Mouse (Mus musculus) frontal cortex, adult 2 months (tissue): ENCODE measurements around the gene Unc13c. TPM values are rescaled to one million over a fixed set of nuclear protein-coding genes. Genes with fewer than 3 reads are reported as not detected.

Experiments
- DNase-seq, 2 experiments: peaks; one replicate each; pipeline ENCODE4 v3.0.0; 2022; ENCODE audit warnings: low spot score in 1 of 2; ENCODE audit errors: extremely low spot score in 1 of 2
- polyA plus RNA-seq: library from polyadenylated mRNA; depleted of rRNA; stranded (reverse); fragments of >200 nt; gene quantifications from 2 replicates; pipeline ENCODE4 v1.2.3, GENCODE M21; 2012

The Unc13c gene
- polyA plus RNA-seq, 1 experiment, result 5.5 TPM

DNA sequence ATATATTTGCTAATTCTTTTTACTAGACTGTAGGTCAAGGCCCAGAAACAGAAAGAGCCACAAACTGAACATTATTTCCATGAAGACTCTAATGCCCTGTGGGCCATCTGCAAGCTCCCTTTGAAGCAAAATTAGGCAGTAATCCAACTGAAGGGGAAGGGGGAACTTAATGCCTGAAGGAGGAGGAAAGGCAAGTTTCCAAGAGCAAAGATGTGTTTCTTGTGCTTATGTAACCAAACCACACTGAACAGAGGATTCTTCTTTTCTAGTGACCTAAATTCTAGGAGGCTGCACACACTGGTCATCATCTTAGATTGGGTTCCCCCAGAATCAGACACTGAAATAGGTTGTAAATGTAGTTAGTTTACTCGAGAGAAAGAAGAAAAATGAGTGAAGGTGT, 85.6 kb downstream of the Unc13c start:
- DNase-seq, result peak in 1 of 2 experiments; percentile 60

DNA sequence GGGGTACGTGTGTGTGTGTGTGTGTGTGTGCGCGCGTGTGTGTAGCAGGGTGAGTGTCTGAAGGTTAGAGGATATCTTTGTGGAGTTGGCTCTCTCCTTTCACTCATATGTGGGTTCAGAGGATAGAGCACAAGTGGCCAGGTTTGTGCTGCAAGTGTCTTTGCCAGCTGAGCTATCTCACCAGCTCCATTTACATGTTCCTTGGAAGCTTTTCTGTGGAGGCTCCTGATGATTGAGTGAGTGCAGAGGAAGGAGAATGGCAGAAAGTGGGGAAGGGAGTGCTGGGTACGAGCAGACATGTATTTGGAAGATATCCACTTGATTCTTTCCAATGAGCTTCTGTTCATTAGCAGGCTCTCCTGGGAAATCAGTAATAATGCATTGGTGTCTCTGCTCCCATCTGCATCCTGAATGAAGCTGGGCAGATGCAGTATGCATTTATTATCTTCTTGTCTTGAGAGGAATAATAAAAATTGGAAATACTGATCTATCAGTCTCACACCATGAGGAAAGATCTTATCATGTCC, 86.3 kb downstream of the Unc13c start:
- DNase-seq, result no peak

DNA sequence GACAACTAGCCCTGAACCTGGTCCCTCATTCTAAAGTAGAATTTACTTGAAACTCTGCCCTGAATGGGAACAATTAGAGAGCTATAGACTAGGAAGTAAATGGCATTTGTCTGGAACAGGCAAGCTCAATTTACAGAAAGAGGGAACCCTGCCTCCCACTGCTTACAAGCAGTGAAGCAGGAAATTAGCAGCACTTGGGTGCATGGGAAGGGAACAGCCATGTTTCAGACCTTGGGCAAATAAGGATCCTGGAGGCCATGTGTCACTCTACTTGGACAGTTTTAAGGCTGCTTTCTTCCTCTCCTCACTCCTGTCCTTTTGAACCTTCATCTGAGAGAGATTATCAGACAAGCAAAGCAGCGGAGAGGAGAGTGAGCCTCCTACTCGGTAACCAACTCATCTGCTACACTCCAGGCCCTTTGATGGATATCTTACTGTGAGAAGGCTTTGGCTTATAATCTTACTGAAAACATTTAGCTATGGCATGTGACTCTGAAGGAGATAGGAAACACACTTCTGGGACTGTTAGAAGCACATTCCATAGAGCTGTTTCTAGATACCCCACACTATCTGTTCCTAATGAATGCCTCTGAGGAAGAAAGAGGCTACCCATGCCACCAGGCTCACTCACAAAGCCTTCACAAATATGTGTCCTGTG, 101.2 kb downstream of the Unc13c start:
- no peak for DNase-seq

DNA sequence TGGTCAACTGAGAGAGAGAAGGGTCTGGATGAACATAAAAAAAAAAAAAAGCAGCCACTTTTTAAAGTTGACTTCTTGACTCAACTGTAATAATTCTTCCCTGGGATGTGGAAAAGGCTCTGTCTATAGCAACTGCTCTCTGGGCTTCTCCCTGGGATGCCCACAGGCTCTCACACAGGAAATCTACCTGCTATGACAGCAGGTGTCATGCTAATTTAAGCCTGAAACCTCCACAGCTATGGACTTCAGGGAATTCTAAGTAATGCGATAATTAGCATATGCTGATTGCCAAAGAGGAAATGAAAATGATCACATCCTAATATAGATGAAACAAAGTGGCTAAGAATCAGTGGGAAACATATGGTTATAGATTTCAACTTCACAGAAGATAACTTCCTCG, 102.1 kb downstream of the Unc13c start:
- DNase-seq, result no peak

DNA sequence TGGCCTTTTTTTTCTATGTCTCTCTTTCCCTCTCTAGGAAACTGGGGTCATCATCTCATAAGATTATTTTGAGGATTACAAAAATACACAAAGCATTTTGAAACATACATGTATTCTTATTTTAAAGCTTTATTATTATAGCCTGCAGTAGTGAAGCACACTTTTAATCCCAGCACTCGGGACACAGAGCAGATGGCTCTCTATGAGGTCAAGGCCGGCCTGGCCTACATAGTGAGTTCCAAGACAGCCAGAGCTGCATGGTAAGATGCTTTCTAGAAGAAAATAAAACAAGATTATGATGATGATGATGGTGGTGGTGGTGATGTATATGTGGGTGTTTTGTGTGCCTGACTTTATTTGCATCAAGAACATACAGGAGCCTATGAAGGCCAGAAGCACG, 109.3 kb downstream of the Unc13c start:
- no peak for DNase-seq

DNA sequence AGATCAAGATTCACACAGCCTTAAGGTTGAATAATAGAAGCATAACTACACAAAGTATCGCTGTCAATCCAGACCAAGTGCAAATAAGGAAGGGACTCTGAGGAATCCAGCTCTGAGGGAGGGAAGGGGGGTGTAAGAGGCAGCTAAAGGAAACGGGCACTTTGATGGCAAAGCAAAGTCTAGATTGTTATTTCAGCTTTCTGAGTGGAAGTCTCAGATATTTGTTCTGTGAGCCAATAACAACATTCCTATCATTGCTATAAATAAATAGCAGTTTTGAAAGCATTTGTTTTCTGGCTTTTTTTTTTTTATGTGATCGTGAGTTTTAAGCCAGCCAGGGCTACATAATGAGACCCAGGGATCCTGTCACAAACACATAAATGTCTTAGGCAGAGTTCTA, 114.5 kb downstream of the Unc13c start:
- no peak for DNase-seq

DNA sequence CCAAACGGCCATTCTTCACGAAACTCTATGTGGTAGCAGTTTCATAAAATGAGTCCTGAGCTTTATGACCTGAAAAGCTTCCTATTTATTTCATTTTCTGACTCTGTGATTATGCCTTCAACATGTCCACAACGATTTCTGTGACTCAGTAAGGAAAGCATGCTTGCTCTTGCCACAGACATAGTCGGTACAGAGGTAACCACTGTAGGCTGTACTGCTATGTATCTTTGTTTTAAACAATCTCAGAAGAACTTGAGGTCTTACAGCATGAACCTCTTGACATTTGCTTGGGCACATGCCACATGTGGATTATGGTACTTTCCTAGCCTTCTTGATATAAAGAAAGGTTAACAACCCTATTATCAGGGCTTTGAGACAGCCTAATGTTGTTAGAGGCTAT, 162.1 kb downstream of the Unc13c start:
- no peak for DNase-seq

DNA sequence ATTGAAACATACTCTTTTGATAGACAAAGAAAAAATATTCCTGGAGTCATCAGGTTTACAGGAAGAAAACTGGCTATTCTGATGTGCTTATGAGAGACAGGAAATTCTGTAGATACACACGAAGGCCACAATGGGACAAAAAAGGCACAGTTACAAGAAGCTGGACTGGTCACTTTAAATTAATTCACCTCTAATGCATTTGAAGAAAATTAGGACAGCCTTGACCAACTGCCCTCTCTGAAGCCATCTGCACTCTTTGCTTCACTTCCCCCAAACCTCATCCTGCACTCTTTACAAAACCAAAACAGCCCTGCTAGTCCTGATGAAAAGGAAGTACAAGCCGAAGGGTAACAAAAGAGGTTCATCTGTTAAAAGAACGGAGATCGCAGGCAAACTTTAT, 194.2 kb downstream of the Unc13c start:
- no peak for DNase-seq

DNA sequence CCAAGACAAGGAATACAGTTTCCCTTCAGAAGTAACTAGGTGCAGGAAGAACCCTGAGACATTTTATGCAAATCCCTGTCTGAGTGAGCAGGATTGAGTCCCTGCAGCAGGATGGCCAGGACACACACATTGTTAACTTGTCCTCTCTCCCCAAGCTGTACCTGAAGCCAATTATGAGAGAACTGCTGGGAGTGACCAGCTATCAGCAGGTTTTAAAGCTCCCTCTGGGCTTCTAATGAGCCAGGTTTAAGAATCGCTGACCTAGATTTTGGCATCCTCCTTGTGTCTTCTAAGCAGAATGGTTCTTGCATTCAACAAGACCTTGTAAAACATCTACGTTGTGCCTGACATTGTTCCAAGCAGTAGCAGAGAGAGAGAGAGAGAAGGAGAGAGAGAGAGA, 213.6 kb downstream of the Unc13c start:
- DNase-seq, result no peak

DNA sequence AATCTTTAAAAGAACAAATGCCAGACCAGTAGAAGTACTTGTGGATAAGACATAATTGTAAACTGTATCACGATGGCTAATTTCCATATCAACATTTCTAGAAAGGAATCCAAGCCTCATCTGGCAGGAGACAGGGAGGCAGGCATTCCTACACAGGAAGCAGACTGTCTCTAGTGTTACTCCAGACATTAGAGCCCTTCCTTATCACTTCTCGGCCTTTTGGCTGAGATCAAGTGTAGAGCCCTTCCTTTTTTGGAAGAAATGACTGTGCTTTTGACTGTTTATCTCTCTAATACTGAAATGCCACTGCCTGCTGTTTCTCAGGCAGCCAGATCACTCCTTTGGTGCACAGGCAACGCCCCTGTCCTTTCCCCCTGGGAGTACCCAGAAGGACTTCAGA, 215.3 kb downstream of the Unc13c start:
- DNase-seq, result no peak

DNA sequence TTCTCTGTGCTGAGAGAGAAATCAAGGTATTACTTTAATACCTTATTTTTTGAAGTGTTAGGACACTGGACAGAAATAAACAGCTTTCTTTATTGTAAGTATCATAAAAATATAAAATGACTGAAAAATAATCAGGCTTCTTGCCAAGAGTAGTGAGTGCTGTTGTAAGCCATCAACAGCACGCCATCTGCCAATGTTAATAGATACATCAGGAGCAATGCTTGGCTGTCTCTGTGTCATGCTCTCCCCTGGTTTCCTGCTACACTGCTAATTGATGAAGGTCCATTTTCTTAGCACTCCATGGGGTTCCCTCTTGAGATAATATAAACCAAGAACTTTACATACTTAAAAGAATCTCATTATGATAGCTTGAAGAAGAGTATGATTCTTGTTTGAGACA, 217.4 kb downstream of the Unc13c start:
- no peak for DNase-seq

DNA sequence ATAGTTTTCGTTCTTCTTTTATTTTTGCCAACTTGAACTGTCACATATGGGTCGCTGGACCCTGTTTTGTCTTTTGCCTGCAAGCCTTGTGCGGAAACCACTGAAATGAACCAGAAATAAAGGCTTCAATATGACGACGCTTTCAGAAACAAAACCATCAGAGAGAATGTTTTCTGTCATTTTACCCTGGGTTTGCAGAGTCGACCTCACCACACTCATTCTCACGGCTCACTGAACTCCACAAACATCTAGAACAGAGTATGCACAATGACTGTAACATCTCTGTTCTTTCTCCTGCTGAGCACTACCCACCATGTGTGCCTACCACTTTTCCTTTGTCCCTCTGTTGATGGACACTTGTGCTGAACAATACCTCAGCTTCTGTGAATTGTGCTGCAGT, 234.3 kb downstream of the Unc13c start:
- DNase-seq, result no peak

DNA sequence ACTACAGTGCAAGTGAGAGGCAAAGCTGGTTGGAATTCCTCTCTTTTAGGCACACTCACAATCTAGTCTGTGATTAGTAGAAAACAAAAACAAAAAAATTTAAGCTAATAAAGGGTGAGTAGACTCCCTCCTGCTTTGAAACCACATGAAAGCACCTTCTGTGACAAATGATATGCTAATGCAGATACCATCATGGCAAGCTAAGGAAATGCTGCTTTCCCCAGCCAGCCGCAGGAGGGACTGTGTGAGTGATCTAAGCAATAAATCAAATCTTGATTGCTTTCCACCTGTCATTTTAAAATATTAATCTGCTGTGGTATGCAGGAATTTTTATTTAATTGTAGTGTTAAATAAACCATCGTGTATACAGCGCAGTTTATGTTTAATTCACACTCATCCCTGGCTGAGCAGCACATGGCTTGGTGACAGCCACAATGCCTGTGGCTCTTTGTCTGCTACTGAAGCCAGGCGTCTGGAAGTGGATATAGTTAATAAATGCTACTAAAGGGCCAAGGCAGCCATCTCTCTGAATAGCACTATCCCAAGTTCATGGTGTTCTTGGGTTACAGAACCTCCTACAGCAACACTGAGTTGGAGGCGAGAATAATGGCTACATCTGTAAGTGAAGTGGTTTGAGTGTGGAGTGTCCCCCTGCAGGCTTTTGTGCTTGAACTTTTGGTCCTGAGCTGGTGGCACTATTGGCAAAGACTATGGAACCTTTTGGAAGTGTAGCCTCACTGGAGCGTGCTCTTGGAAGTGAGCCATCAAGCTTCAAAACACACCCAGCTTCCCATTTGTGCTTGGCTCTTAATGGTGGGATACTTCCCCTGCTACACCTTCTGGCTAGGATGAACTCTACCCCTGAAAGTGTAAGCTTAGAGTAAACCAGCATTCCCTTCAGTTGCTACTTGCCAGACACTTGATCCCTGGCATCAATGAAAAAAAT, 242.8 kb downstream of the Unc13c start:
- no peak for DNase-seq

DNA sequence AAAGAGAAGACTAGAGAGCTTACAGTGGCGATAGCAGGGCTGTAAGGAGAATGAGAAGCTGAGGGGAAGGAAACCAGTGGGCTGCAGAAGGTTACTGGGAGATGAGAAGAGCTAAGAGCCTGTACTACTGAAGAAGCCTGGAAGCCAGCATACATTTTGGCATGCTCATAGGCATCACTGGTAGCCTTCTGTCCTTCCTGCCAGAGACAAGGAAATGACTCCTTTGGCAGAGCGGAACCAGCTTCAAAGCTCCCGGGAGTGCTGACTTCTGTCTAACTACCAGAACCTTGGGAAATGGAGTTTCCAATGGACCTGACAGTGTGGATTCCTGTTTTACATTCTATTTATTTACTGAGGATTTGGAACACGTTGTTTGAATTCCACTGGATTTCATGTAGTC, 244.0 kb downstream of the Unc13c start:
- DNase-seq, result no peak

DNA sequence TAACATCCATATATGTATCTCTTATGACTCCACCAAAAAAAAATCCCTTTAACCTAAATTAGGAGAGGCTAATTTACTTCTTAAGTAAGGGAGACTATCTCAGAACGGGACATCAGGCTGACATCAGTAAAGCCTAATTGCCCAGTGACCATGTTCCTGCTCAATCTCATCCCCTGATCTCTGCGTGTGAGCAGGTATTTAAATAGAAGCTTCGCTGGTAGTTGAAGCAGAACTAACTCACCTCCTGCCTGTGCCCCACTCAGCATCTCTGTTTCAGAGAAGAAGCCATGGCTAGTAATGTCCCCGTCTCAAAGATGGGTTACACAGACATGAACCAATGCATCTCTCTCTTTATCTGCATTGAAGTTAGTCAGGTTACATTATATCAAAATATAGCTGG, 255.3 kb downstream of the Unc13c start:
- no peak for DNase-seq

DNA sequence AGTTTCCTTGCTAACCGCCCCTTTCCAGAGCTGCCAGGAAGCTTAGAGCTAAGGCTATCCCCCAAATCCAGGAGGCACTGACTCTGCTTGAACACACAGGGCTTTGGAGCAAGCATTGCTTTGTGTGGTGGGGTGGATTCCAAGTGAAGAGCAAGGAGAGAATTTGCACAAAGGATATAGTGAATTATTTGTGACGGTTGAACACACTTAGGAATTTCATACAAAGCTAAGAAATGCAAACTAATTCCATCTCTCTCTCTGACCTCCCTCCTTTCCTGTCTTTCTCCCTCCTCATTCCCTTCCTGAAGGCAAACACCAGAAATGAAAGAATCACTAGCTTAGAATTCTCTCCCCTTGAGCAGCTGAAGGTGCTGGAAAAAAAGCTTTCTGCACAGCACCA, 271.7 kb downstream of the Unc13c start:
- no peak for DNase-seq

DNA sequence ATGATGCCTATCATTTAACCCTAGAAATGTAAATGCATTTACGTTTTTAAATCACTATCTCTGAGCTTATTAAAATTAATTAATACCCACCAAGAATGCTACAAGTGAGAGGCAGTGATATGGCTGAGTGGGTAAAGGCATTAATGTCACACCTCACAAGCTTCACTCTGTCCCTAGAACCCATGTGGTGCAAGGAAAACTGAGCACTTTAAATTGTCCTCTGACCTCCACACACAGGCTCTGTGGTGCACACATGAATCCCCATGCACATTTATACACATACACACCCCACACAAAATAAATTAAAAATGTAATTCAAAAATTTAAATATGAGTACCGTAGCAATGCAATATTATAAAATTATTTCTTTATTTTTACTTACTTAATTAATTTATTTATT, 287.2 kb downstream of the Unc13c start:
- no peak for DNase-seq

DNA sequence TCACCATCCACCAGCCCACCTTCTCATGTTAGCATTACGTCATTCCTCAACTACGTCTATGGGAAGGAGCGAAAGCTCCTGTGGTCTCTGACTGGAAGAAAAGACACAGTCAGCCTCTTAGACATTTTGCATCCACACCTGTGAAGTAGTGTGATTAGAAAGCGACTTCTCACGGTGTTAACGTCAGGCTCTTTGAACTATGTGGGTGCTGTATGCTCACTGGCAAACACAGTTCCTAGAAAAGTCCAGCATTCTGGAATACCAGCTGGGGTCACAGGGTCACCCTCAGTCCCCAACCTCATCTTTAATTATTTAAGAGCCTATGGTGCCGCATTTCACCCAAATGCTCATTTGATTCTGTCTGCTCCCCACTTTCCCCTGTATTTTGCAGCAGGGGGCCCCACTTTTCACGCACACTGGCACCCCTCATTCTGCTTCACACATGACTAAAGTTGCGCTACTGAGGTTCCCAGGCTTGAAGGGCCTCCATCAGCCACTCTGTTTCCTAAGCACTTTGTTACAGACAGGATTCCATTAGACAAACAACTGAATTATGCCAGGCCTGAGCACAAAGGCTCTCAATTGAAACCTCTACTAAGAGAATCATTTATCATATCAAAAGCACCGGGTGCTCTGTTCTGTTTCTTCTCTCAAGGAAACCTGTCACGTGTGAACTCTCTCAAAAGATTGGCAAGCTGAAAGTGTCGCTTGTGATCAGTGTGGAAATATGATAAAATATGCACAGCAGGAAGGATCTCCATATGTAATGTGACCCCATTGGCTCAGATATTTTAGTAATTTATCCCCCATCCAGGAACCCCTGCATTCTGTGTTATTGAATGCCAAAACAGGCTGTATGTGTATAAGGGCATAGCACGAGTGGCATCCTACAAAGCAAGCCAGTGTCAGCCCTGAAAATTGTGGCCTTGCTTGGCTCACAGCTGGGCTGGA, 287.9 kb downstream of the Unc13c start:
- no peak for DNase-seq

DNA sequence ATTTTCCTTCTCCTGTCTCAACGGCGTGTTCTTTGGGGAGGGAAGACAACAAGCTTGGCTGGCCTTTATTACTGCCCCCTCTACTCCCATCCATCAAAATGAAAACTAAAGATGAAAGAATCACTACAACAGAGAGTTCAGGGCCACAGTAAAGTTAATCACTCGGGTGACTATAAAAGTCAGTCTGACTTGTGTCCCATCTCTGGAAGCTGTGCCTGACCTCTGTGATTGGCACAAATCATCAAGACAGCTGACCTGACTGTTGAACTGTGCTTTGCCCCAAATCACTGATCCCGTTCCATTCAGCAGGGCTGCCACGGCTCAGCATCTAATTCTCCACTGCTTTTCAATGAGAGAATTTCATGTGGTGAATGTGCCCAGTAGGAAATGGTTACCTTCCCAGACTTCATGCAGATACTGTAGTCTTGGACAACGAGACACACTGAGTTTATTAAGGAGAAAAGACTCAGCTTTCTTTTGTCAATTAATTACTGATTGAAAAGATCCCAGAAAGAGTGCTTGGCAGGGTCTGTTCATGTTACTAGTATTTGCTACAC, 297.0 kb downstream of the Unc13c start:
- DNase-seq, result no peak

DNA sequence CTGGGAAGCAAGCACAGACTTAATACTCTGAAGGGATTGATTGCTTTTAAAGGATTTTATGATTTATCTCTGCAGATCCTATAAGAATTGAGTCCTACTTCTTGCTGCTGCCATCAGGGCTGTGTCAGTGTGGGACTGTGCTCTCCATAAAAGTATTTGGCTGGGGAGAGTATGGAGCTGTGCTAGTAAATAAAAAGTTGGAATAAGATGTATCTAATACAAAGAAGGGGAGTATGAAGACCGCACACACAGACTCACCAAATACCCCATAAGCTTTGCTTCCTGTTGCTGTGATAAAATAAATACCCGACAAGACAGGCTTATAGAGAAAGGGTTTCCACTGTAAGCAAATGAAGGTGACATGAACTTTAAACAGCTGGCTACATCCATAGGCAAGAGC, 298.7 kb downstream of the Unc13c start:
- no peak for DNase-seq
